Mouse (Mus musculus) forebrain, embryonic 12.5 days (tissue): ENCODE data around the gene Fam169a. TPM values are rescaled to one million over a fixed set of nuclear protein-coding genes. Genes with fewer than 3 reads are reported as not detected.
"Not testable (repeated sequence)": the region's sequence is repeated elsewhere in the genome, so short reads cannot be mapped to it uniquely, and the experiment has no call there.

Source experiments
- ATAC-seq: fragments of 200-750 bp; cut with Nextera tagmentation; 2 replicates; pipeline ENCODE4 v1.8.0; 2017; ENCODE audit warnings: moderate TSS enrichment; ENCODE audit not compliant: low FRiP score
- H3K27ac ChIP-seq: fragments of 300-500 bp; sonication (generic); 2 replicates; pipeline ENCODE4 v1.5.1; 2016; ENCODE audit warnings: mild to moderate bottlenecking
- H3K27me3 ChIP-seq: fragments of 300-500 bp; sonication (generic); 2 replicates; pipeline ENCODE4 v1.6.1; 2016; ENCODE audit warnings: mild to moderate bottlenecking
- H3K36me3 ChIP-seq: fragments of 300-500 bp; sonication (generic); replicated peaks from 2 replicates; pipeline ENCODE4 v1.6.1; 2016; ENCODE audit warnings: mild to moderate bottlenecking
- H3K4me1 ChIP-seq: fragments of 300-500 bp; sonication (generic); 2 replicates; pipeline ENCODE4 v1.6.1; 2016
- H3K4me2 ChIP-seq: fragments of 300-500 bp; sonication (generic); 2 replicates; pipeline ENCODE4 v1.6.1; 2016; ENCODE audit warnings: mild to moderate bottlenecking, moderate library complexity
- H3K4me3 ChIP-seq: fragments of 300-500 bp; sonication (generic); replicated peaks from 2 replicates; pipeline ENCODE4 v1.5.1; 2016; ENCODE audit warnings: mild to moderate bottlenecking
- H3K9ac ChIP-seq: fragments of 300-500 bp; sonication (generic); 2 replicates; pipeline ENCODE4 v1.6.1; 2016; ENCODE audit warnings: mild to moderate bottlenecking
- H3K9me3 ChIP-seq: fragments of 300-500 bp; sonication (generic); 2 replicates; pipeline ENCODE4 v1.6.1; 2016
- WGBS: fragments of 180-500 bp; shearing (Covaris S2); methylation state at CpG from one replicate; pipeline ENCODE4 v1.1.7; 2016; 5-methylcytosine and 5-hydroxymethylcytosine counted together
- polyA plus RNA-seq: library from polyadenylated mRNA; unstranded; fragments of >200 nt; fragmentation: Nextera tagmentation; extraction: Ambion mirVana; gene quantifications from 2 replicates; pipeline ENCODE4 v1.2.1, GENCODE M21; 2016

Gene Fam169a
- polyA plus RNA-seq, 1 experiment from 2014 or later: 12.3 TPM

GRCm38 (mm10) chr13:97138404-97138931, 71.4 kb downstream of the Fam169a start:
- H3K36me3 ChIP-seq: peaks cover 25% of the 10 kb centered on the region
- not testable (repeated sequence) for H3K27me3 ChIP-seq, H3K9me3 ChIP-seq
- H3K4me3 ChIP-seq: peak overlapping the region; percentile 90
- 37% methylated on average over 8 of the region's 8 CpGs for WGBS
- H3K4me1 ChIP-seq: peaks cover 12% of the 10 kb centered on the region
- H3K9ac ChIP-seq: peak overlapping the region; percentile 88
- peak overlapping the region; percentile 84 for H3K27ac ChIP-seq
- H3K4me2 ChIP-seq: peak overlapping the region; percentile 67
- peak; percentile 8; the same call in 1 of the 2 replicates for ATAC-seq

GRCm38 (mm10) chr13:97142321-97142720, 75.2 kb downstream of the Fam169a start:
- H3K27me3 ChIP-seq: no peaks in the 10 kb centered on the region
- no peak overlapping the region for H3K4me2 ChIP-seq
- H3K9me3 ChIP-seq: no peaks in the 10 kb centered on the region
- H3K27ac ChIP-seq: no peak overlapping the region
- 91% methylated on average over 7 of the region's 7 CpGs for WGBS
- H3K36me3 ChIP-seq: peaks cover 35% of the 10 kb centered on the region
- ATAC-seq: no peak
- no peak overlapping the region for H3K4me3 ChIP-seq
- H3K9ac ChIP-seq: no peak overlapping the region
- H3K4me1 ChIP-seq: peaks cover 8% of the 10 kb centered on the region

- WGBS: 56% methylated on average over 4 of the region's 4 CpGs
- H3K27ac ChIP-seq: no peak overlapping the region
- no peak overlapping the region for H3K4me3 ChIP-seq
- no peaks in the 10 kb centered on the region for H3K4me1 ChIP-seq
- H3K9ac ChIP-seq: no peak overlapping the region
- peaks cover 61% of the 10 kb centered on the region for H3K36me3 ChIP-seq
- H3K4me2 ChIP-seq: no peak overlapping the region
- no peaks in the 10 kb centered on the region for H3K27me3 ChIP-seq
- H3K9me3 ChIP-seq: no peaks in the 10 kb centered on the region
- ATAC-seq: no peak
Observed at GRCm38 (mm10) chr13:97145834-97146233, 78.7 kb downstream of the Fam169a start.

- no peaks in the 10 kb centered on the region for H3K27me3 ChIP-seq
- H3K4me2 ChIP-seq: no peak overlapping the region
- no peak overlapping the region for H3K9ac ChIP-seq
- ATAC-seq: no peak
- peaks cover 83% of the 10 kb centered on the region for H3K36me3 ChIP-seq
- H3K9me3 ChIP-seq: no peaks in the 10 kb centered on the region
- 91% methylated on average over 10 of the region's 10 CpGs for WGBS
- H3K4me3 ChIP-seq: no peak overlapping the region
- H3K27ac ChIP-seq: no peak overlapping the region
- H3K4me1 ChIP-seq: peaks cover 10% of the 10 kb centered on the region
Observed at GRCm38 (mm10) chr13:97175520-97176264, 108.6 kb downstream of the Fam169a start.

DNA sequence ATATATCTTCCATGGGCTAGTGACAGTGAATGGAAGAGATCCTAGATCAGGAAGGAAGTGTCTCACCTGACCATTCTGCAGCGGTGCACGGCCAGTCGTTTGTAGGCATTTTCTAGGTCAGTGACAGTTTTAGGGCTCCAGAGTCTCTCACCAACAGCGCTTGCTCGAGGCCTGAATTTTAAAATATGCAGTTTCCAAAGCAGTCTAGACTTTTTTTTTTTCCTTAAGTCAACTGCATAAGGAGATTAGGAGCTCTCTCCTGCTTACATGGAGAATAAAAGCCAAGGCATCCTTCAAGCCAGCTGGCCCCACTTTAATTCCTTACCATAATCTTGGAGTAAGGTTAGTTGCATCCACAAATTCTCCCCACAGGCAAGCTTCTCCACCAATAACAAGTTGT, 109.6 kb downstream of the Fam169a start:
- Histone ChIP-seq H3K9ac (no peak overlapping the region), H3K4me2 (no peak overlapping the region), H3K36me3 (peaks cover 77% of the 10 kb centered on the region), H3K4me1 (peaks cover 10% of the 10 kb centered on the region), H3K27ac (no peak overlapping the region), H3K27me3 (no peaks in the 10 kb centered on the region), H3K9me3 (no peaks in the 10 kb centered on the region), H3K4me3 (no peak overlapping the region)
- WGBS: 87% methylated on average over 5 of the region's 5 CpGs
- no peak for ATAC-seq

DNA sequence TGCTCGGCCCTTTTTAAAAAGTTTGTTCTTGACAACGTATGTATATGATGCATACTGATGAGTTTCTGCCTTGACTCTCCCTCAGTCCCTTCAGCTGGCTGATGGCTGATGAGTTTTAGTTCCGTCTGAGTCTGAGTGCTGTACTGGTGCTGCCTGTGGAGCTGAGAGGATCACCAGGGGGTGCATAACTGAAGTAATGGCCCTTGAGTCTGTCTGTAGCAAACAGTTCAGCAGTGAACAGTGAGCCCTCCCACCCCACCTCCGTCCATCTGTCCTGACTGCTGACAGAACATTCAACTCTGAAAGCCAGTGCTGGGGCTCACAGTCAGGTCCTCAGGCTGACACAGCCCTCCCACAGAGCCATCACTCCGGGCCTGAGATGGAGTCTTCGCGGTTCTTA, 111.9 kb downstream of the Fam169a start:
- 68% methylated on average over 7 of the region's 7 CpGs for WGBS
- H3K9ac ChIP-seq: no peak overlapping the region
- H3K9me3 ChIP-seq: no peaks in the 10 kb centered on the region
- no peak overlapping the region for H3K27ac ChIP-seq
- H3K4me1 ChIP-seq: peaks cover 10% of the 10 kb centered on the region
- H3K36me3 ChIP-seq: peaks cover 63% of the 10 kb centered on the region
- H3K4me2 ChIP-seq: no peak overlapping the region
- ATAC-seq: no peak
- H3K4me3 ChIP-seq: no peak overlapping the region
- no peaks in the 10 kb centered on the region for H3K27me3 ChIP-seq

DNA sequence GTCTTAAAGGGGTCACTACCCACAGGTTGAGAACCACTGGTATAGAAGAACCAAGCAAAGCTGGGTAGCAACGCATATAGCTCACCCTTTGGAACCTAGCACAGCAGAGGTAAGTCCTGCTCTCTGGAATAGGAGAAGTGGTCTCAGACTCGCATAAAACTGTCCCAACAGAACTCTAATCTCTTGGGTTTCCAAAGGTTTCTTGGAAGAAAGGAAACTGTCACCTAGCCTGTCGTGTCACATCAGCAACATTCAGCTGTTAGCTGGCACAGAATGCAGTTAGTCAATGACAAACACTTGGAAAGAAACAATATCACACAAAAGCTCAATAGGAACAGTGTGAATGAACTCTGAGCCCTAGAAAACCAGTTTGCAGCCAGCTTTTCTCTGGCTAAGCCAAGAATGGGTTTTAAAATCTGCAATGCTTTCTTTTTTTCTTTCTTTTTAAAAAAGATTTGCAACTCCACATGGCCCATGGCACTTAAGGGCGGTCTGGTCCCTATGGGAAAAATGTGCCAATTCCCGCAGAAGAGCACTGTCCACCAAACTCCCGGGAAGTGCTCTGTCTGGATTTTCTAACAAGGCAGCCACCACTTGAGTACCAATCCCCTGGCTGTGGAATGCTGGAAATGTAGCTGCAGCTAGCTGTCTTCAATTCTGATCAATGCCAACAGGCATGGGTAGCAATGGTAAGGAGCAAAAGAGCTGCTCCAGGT, 113.2 kb downstream of the Fam169a start:
- 41% methylated on average over 6 of the region's 6 CpGs for WGBS
- H3K9ac ChIP-seq: no peak overlapping the region; the same call in 1 of the 2 replicates
- no peak for ATAC-seq
- no peak overlapping the region for H3K4me2 ChIP-seq
- H3K4me1 ChIP-seq: peaks cover 10% of the 10 kb centered on the region
- H3K27me3 ChIP-seq: no peaks in the 10 kb centered on the region
- peaks cover 50% of the 10 kb centered on the region for H3K36me3 ChIP-seq
- peak overlapping the region; percentile 60 for H3K27ac ChIP-seq
- H3K9me3 ChIP-seq: no peaks in the 10 kb centered on the region
- H3K4me3 ChIP-seq: no peak overlapping the region

Other genes starting within 250 kb of the Fam169a start
- gene Gcnt4, start 142.6 kb upstream of the Fam169a start, polyA plus RNA-seq: 0.05 and 0.08 TPM in 2 replicates
- gene 1700029F12Rik, start 32.9 kb upstream of the Fam169a start, polyA plus RNA-seq: not detected in 2 replicates
- 0.83 and 1.2 TPM in 2 replicates for gene Gm6169, start 32.0 kb downstream of the Fam169a start, polyA plus RNA-seq
- 38.7 and 42.0 TPM in 2 replicates for gene Gfm2, start 70.7 kb downstream of the Fam169a start, polyA plus RNA-seq
- 54.8 and 63.2 TPM in 2 replicates for gene Nsa2, start 70.7 kb downstream of the Fam169a start, polyA plus RNA-seq
- gene Hexb, start 131.1 kb downstream of the Fam169a start, polyA plus RNA-seq: 18.4 and 20.6 TPM in 2 replicates
- 23.9 and 26.9 TPM in 2 replicates for gene Enc1, start 173.8 kb downstream of the Fam169a start, polyA plus RNA-seq